Mouse (Mus musculus): ENCODE results near the gene Cebpa. TPM values are rescaled to one million over a fixed set of nuclear protein-coding genes. Genes with fewer than 3 reads are reported as not detected.
A peak's percentile ranks its signal among the peaks of the same experiment; 100 is the strongest.

Cebpa gene
- polyA plus RNA-seq, 1 experiment from 2014 or later = 11.0 TPM

DNA sequence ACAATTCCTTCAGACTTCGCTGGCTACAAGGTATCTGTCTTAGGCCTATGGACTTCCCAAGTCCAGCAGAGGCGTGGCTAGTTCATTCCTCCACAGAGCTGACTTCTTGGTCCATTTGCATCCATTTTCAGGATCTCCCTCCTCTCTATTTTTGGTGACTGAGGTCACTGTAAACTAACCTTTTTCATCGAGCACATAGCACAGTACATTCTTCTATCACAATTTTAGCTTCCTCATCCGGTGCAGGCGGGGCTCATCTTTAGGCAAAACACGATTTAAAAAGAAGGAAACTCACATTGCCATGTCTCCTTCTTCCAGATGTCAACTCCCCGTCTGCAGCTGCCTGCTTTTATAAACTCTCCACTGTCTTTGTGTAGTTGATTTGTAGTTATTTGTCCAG is 12.5 kb upstream of the Cebpa start:
- no peak overlapping the region for H3K4me3 ChIP-seq (replicated peaks)
- no peak overlapping the region for H3K4me2 ChIP-seq
- H3K9ac ChIP-seq = no peak overlapping the region
- WGBS (ENCODE audit: insufficient replicate concordance) = 36% methylated on average over 7 of the region's 7 CpGs
- H3K4me1 ChIP-seq (replicated peaks) = peaks cover 6% of the 10 kb centered on the region
- no peak overlapping the region for H3K27ac ChIP-seq (replicated peaks)
- no peaks in the 10 kb centered on the region for H3K9me3 ChIP-seq (replicated peaks)
- no peak for ATAC-seq (ENCODE audit: insufficient read depth)
- H3K36me3 ChIP-seq (replicated peaks) = no peaks in the 10 kb centered on the region
- no peaks in the 10 kb centered on the region for H3K27me3 ChIP-seq

DNA sequence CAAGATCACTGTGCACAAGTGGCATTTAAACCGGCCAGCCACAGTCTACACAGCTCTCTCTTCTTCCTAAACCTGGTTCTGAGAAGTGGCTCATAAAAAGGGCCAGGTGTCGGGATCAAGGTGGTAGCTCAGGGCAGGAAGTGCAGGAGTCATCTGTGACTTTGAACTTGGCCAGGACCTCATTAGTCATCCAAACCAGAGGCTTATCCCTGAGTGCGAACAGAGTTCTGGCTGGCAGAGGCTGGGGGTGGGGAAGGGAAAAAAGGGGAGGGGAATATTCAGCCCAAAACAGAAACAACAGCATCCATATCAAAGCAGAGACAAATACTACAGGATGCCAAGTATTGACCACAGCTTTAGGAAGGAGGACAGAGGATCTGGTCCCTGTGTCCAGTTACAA is 11.5 kb upstream of the Cebpa start:
- WGBS (ENCODE audit: insufficient replicate concordance) = 32% methylated on average over 3 of the region's 3 CpGs
- Histone ChIP-seq H3K27me3 (no peaks in the 10 kb centered on the region), H3K9ac (no peak overlapping the region), H3K9me3 (replicated peaks) (no peaks in the 10 kb centered on the region), H3K4me1 (replicated peaks) (peaks cover 7% of the 10 kb centered on the region), H3K4me3 (replicated peaks) (no peak overlapping the region), H3K27ac (replicated peaks) (no peak overlapping the region), H3K36me3 (replicated peaks) (no peaks in the 10 kb centered on the region), H3K4me2 (no peak overlapping the region)
- no peak for ATAC-seq (ENCODE audit: insufficient read depth)

DNA sequence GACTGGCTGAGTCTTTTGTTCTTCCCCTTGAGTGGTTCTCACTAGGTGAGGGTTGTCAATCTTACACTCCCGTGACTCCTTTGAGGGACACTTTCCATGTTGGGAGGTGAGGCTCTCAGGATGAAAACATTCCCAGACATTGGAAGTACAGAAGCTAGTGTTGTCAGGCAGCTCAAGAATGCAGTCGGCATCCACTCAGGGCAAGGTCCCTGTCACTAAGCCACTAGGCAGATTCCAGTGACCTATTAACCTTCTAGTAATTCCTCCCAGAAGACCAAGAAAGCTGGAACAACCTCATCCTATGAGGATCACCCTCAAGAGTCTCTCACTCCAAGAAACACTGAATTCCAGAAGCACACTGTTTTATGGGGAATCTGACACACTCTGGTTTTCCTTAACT is 11.0 kb upstream of the Cebpa start:
- Histone ChIP-seq H3K4me1 (replicated peaks) (peaks cover 11% of the 10 kb centered on the region), H3K36me3 (replicated peaks) (no peaks in the 10 kb centered on the region), H3K27ac (replicated peaks) (0 out of 2 replicates have a peak overlapping the region, but pooled peaks have one; percentile 1), H3K27me3 (no peaks in the 10 kb centered on the region), H3K4me2 (no peak overlapping the region), H3K9me3 (replicated peaks) (no peaks in the 10 kb centered on the region), H3K4me3 (replicated peaks) (no peak overlapping the region), H3K9ac (no peak overlapping the region)
- ATAC-seq (ENCODE audit: insufficient read depth) = no peak
- 45% methylated on average over 2 of the region's 2 CpGs for WGBS (ENCODE audit: insufficient replicate concordance)

GRCm38 (mm10) chr7:35108663-35109062 is 10.4 kb upstream of the Cebpa start:
- no peak for ATAC-seq (ENCODE audit: insufficient read depth)
- H3K4me1 ChIP-seq (replicated peaks) = peaks cover 15% of the 10 kb centered on the region
- no peak overlapping the region for H3K27ac ChIP-seq (replicated peaks)
- H3K9me3 ChIP-seq (replicated peaks) = no peaks in the 10 kb centered on the region
- 44% methylated on average over 6 of the region's 6 CpGs for WGBS (ENCODE audit: insufficient replicate concordance)
- no peak overlapping the region for H3K4me3 ChIP-seq (replicated peaks)
- no peaks in the 10 kb centered on the region for H3K36me3 ChIP-seq (replicated peaks)
- H3K4me2 ChIP-seq = no peak overlapping the region
- no peaks in the 10 kb centered on the region for H3K27me3 ChIP-seq
- no peak overlapping the region; the same call in 1 of the 2 replicates for H3K9ac ChIP-seq

DNA sequence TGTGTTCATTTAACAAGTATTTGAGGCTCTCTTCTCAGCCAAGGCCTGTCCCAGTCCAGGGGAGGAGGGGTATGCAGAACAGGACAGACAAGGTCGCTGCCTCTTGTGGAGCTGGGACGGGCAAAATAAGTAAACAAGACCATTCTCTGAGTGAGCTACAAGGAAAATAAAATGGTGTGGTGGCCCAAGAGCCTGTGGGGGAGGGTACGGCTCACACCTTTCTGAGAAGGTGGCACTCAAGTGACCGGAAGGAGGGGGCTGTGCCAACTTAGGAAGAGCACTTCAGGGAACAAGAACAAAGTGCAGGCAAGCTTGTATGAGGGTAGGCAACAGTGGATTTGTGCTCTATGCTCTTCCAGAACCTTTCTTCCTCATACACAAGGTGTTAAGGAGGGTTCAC is 6.0 kb upstream of the Cebpa start:
- peaks cover 24% of the 10 kb centered on the region for H3K4me1 ChIP-seq (replicated peaks)
- WGBS (ENCODE audit: insufficient replicate concordance) = 48% methylated on average over 4 of the region's 4 CpGs
- no peak overlapping the region for H3K4me2 ChIP-seq
- no peak overlapping the region for H3K4me3 ChIP-seq (replicated peaks)
- no peak overlapping the region for H3K9ac ChIP-seq
- peaks cover 30% of the 10 kb centered on the region for H3K27me3 ChIP-seq
- no peaks in the 10 kb centered on the region for H3K9me3 ChIP-seq (replicated peaks)
- H3K27ac ChIP-seq (replicated peaks) = no peak overlapping the region
- H3K36me3 ChIP-seq (replicated peaks) = no peaks in the 10 kb centered on the region
- ATAC-seq (ENCODE audit: insufficient read depth) = no peak

- no peak for ATAC-seq (ENCODE audit: insufficient read depth)
- WGBS (ENCODE audit: insufficient replicate concordance) = 60% methylated on average over 5 of the region's 5 CpGs
- no peaks in the 10 kb centered on the region for H3K36me3 ChIP-seq (replicated peaks)
- no peak overlapping the region for H3K9ac ChIP-seq
- H3K27me3 ChIP-seq = peaks cover 36% of the 10 kb centered on the region
- H3K9me3 ChIP-seq (replicated peaks) = no peaks in the 10 kb centered on the region
- H3K4me1 ChIP-seq (replicated peaks) = peaks cover 23% of the 10 kb centered on the region; the same call in 1 of the 2 replicates
- H3K4me3 ChIP-seq (replicated peaks) = no peak overlapping the region
- H3K27ac ChIP-seq (replicated peaks) = no peak overlapping the region
- no peak overlapping the region for H3K4me2 ChIP-seq
Observed at GRCm38 (mm10) chr7:35113721-35114120, 5.4 kb upstream of the Cebpa start.

DNA sequence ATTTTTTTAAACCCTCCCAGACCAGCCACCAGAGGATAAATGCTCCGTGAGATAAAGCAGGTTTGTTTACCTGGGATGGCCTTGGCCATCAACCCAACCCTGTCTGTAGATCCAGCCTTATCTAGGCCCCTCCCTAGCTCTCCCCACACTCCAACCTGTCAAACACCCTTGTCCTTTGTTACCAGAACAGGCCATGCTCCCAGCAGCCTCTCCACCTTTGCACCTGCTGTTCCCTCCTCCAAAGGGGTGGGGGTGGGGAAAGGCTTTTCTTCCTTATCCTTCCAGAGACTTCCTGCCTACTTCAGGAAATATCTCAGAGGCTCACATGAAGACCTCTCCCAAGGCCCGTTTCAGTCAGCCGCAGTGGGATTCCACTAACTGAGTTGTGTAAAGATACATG is 2.6 kb upstream of the Cebpa start:
- WGBS (ENCODE audit: insufficient replicate concordance) = 37% methylated on average over 3 of the region's 3 CpGs
- Histone ChIP-seq H3K4me3 (replicated peaks) (no peak overlapping the region), H3K36me3 (replicated peaks) (no peaks in the 10 kb centered on the region), H3K4me2 (no peak overlapping the region; the same call in 1 of the 2 replicates), H3K4me1 (replicated peaks) (peaks cover 23% of the 10 kb centered on the region; the same call in 1 of the 2 replicates), H3K9ac (no peak overlapping the region), H3K9me3 (replicated peaks) (no peaks in the 10 kb centered on the region), H3K27ac (replicated peaks) (peak overlapping the region; percentile 85), H3K27me3 (peaks cover 64% of the 10 kb centered on the region)
- peak; percentile 56 for ATAC-seq (ENCODE audit: insufficient read depth)

DNA sequence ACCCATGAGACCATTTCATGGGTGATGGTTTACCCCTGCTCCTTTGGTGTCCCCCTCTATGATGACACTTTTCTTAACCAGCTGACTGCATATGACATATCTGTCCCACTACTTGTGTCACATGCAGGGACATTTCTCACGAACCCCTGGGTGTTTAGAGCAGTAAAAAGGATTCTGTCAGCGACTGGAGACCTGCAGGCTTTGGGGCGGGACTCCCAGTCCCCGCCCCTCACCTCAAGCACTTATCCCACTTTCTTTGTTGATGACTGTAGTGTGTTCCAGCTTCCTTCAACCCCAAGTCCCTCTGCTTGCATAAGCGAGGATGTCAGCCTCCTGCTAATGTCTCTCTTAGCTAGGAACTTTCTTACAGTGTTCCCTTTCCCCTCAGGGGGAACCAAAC is 2.0 kb upstream of the Cebpa start:
- no peaks in the 10 kb centered on the region for H3K36me3 ChIP-seq (replicated peaks)
- no peak overlapping the region for H3K9ac ChIP-seq
- peak overlapping the region; percentile 85 for H3K27ac ChIP-seq (replicated peaks)
- peaks cover 69% of the 10 kb centered on the region for H3K27me3 ChIP-seq
- H3K4me1 ChIP-seq (replicated peaks) = peaks cover 23% of the 10 kb centered on the region; the same call in 1 of the 2 replicates
- 23% methylated on average over 5 of the region's 5 CpGs for WGBS (ENCODE audit: insufficient replicate concordance)
- peak overlapping the region; percentile 68 for H3K4me2 ChIP-seq
- no peak for ATAC-seq (ENCODE audit: insufficient read depth)
- H3K9me3 ChIP-seq (replicated peaks) = no peaks in the 10 kb centered on the region
- no peak overlapping the region for H3K4me3 ChIP-seq (replicated peaks)

DNA sequence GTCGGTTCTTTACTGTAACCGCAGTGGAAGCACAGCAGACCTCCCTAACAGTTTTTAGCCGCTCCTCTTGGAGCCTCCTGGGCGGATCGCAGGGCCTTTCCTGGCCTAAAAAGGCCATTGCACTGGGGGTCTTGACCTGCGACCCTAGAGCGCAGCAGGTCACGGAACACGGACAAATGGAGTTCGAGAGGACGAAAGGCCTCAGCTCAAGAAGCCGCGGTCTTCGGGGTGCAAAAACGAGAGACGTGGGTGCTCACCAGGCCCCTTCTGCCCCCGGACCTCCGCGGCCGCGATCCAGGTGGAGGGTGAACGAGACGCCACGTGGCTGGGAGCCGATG is 1.4 kb upstream of the Cebpa start:
- H3K4me2 ChIP-seq = peak overlapping the region; percentile 68
- H3K27me3 ChIP-seq = peaks cover 76% of the 10 kb centered on the region
- 2% methylated on average over 25 of the region's 25 CpGs for WGBS (ENCODE audit: insufficient replicate concordance)
- H3K27ac ChIP-seq (replicated peaks) = peak overlapping the region; percentile 85
- H3K36me3 ChIP-seq (replicated peaks) = no peaks in the 10 kb centered on the region
- H3K9me3 ChIP-seq (replicated peaks) = no peaks in the 10 kb centered on the region
- peak overlapping the region; percentile 59 for H3K4me3 ChIP-seq (replicated peaks)
- peak overlapping the region; percentile 45; the same call in 1 of the 2 replicates for H3K9ac ChIP-seq
- H3K4me1 ChIP-seq (replicated peaks) = peaks cover 22% of the 10 kb centered on the region; the same call in 1 of the 2 replicates
- ATAC-seq (ENCODE audit: insufficient read depth) = no peak

GRCm38 (mm10) chr7:35118099-35118781 is 853 bp upstream of the Cebpa start:
- Histone ChIP-seq H3K9me3 (replicated peaks) (no peaks in the 10 kb centered on the region), H3K36me3 (replicated peaks) (no peaks in the 10 kb centered on the region), H3K27ac (replicated peaks) (peak overlapping the region; percentile 85), H3K9ac (peak overlapping the region; percentile 45), H3K4me2 (peak overlapping the region; percentile 68), H3K27me3 (peaks cover 78% of the 10 kb centered on the region), H3K4me1 (replicated peaks) (peaks cover 20% of the 10 kb centered on the region; the same call in 1 of the 2 replicates), H3K4me3 (replicated peaks) (peak overlapping the region; percentile 59)
- WGBS (ENCODE audit: insufficient replicate concordance) = under 1% methylated on average over 49 of the region's 49 CpGs
- ATAC-seq (ENCODE audit: insufficient read depth) = peak; percentile 23; the same call in 1 of the 2 replicates

GRCm38 (mm10) chr7:35119506-35120145 is 533 bp downstream of the Cebpa start:
- Histone ChIP-seq H3K4me1 (replicated peaks) (peaks cover 30% of the 10 kb centered on the region), H3K9me3 (replicated peaks) (no peaks in the 10 kb centered on the region), H3K4me3 (replicated peaks) (peak overlapping the region; percentile 59), H3K27me3 (peaks cover 74% of the 10 kb centered on the region), H3K4me2 (peak overlapping the region; percentile 68), H3K36me3 (replicated peaks) (no peaks in the 10 kb centered on the region), H3K9ac (peak overlapping the region; percentile 52), H3K27ac (replicated peaks) (peak overlapping the region; percentile 64)
- WGBS (ENCODE audit: insufficient replicate concordance) = under 1% methylated on average over 83 of the region's 83 CpGs
- peak; percentile 10; the same call in 1 of the 2 replicates for ATAC-seq (ENCODE audit: insufficient read depth)

Data from liver, embryonic 15.5 days (tissue).